Mouse (Mus musculus) frontal cortex, postnatal 14 days (tissue): ENCODE measurements around the gene Mapk8.
"Not testable (repeated sequence)": the region's sequence is repeated elsewhere in the genome, so short reads cannot be mapped to it uniquely, and the experiment has no call there.

Experiments
- DNase-seq, 2 experiments: peaks; one replicate each; pipeline ENCODE4 v3.0.0; 2022; ENCODE audit warnings: low spot score in 2 of 2

Mapk8 gene

GRCm38 (mm10) chr14:33447027-33447569, at the start of gene Mapk8:
Gene Mapk8, minus strand, starts transcription at chr14:33447158.
- DNase-seq, result peak; percentile 90 to 93

- DNase-seq, result no peak
These were observed 48.3 kb upstream of the Mapk8 start for GRCm38 (mm10) chr14:33495226-33495625.

GRCm38 (mm10) chr14:33487805-33488550, 41.0 kb upstream of the Mapk8 start:
- no peak for DNase-seq

GRCm38 (mm10) chr14:33481991-33482390, 35.0 kb upstream of the Mapk8 start:
- no peak for DNase-seq

GRCm38 (mm10) chr14:33476094-33476760, 29.3 kb upstream of the Mapk8 start:
- no peak for DNase-seq

- DNase-seq, result no peak
These were observed 27.5 kb upstream of the Mapk8 start for GRCm38 (mm10) chr14:33474461-33474860.

- no peak for DNase-seq
These were observed 24.4 kb upstream of the Mapk8 start, which contains the start of gene Frmpd2 for GRCm38 (mm10) chr14:33471331-33471730. Gene Frmpd2, plus strand, starts transcription at chr14:33471696.

GRCm38 (mm10) chr14:33467766-33468165, 20.8 kb upstream of the Mapk8 start:
- DNase-seq, result no peak

- no peak for DNase-seq
These were observed 16.7 kb upstream of the Mapk8 start for GRCm38 (mm10) chr14:33463658-33464057.

- DNase-seq, result no peak
These were observed 3.4 kb upstream of the Mapk8 start for GRCm38 (mm10) chr14:33450331-33450730.

- DNase-seq, result no peak
These were observed 2.4 kb upstream of the Mapk8 start for GRCm38 (mm10) chr14:33449296-33449840.

GRCm38 (mm10) chr14:33448276-33448675, 1.3 kb upstream of the Mapk8 start:
- no peak for DNase-seq

GRCm38 (mm10) chr14:33446561-33447023, 366 bp downstream of the Mapk8 start:
- DNase-seq, result peak; percentile 24 to 36

GRCm38 (mm10) chr14:33445962-33446361, 996 bp downstream of the Mapk8 start:
- DNase-seq, result no peak

GRCm38 (mm10) chr14:33443780-33444179, 3.2 kb downstream of the Mapk8 start:
- no peak for DNase-seq

GRCm38 (mm10) chr14:33432485-33432884, 14.5 kb downstream of the Mapk8 start:
- not testable (repeated sequence) for DNase-seq

GRCm38 (mm10) chr14:33424124-33424523, 22.8 kb downstream of the Mapk8 start:
- DNase-seq, result no peak

- no peak for DNase-seq
These were observed 24.0 kb downstream of the Mapk8 start for GRCm38 (mm10) chr14:33423003-33423402.

GRCm38 (mm10) chr14:33418311-33418909, 28.5 kb downstream of the Mapk8 start:
- no peak for DNase-seq

- no peak for DNase-seq
These were observed 31.2 kb downstream of the Mapk8 start for GRCm38 (mm10) chr14:33415746-33416145.

- DNase-seq, result no peak
These were observed 44.6 kb downstream of the Mapk8 start for GRCm38 (mm10) chr14:33402331-33402730.

GRCm38 (mm10) chr14:33400019-33400418, 46.9 kb downstream of the Mapk8 start:
- no peak for DNase-seq
